Mouse (Mus musculus) kidney, postnatal 25 days (tissue): ENCODE results near the gene Astn2.

Experiments used
- DNase-seq, 2 experiments: peaks; one replicate each; pipeline ENCODE4 v3.0.0; 2021; ENCODE audit warnings: mixed read lengths in 2 of 2

Gene Astn2

DNA sequence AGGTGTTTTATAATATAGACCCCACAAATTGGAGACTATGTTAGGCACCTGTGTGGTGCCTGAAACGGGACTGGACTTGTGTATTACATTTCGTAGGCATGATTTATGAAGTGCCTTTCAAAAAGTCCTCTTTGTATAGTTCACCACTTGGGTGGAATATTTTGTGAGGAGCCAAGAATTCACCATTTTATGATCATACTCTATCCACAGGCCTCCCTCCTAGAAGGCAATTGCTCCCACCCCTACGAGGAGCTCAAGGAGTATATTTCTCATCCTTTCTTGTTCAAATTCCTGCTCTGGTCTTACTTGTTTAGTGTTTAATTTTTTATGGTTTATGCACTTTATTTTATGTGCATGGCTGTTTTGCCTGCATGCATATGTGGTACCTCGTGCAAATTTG, 1021.3 kb downstream of the Astn2 start:
- DNase-seq: no peak

GRCm38 (mm10) chr4:65379461-65379860, 1025.0 kb downstream of the Astn2 start:
- no peak for DNase-seq

GRCm38 (mm10) chr4:65376571-65376970, 1027.8 kb downstream of the Astn2 start:
- no peak for DNase-seq

DNA sequence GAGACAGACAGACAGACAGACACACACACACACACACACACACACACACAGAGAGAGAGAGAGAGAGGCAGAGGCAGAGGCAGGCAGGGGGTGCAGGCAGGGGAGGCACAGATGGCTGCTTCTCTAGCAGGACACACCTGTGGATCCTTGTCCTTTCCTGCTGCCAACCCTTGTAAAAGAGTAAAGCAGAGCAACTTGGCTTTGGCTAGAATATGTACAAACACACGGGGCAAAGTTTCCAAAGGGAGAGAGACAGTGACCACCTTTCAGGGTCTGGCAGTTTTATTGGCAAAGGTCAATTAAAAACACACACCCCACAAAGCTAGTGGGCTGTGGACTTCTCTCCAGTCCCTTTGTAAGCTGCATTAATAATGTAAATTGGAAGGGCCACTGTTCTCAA, 1030.6 kb downstream of the Astn2 start:
- DNase-seq: no peak

DNA sequence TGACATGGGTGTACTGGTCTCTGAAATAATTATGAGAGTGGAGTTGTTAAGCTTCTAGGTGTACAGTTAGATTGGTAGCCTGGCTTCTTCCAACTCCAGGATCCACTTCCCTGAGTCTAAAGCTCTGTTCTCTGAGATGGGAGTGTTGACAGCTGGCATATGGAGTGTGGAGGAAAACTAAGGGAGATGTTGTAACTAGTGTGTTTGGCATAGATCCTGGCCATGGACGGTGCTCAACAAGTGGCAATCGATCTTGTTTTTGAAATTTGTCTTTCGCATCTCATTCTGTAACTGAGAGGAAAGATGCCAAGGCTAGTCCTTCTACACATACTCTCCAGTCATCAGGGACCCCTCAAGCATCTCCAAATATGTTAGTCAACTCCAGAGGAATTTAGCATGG, 1031.7 kb downstream of the Astn2 start:
- no peak for DNase-seq

DNA sequence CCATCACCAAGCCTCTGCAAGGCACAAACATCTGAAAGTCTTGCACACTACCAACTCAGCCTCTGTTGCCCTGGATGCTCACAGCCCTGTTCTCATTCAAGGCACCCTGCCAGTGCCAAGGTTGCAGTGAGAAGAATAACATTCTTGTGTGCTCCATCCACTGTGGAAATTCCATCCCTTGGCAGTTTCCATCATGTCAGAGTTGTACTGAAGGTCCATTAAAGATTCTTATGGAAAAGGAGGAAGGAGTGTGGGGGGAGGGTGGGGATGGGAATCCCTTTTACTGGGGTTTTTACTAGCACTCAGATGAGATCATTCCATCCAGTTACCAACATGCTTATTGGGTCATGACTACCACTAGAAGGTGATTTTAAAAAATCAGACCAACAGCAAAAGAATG, 1037.3 kb downstream of the Astn2 start:
- no peak for DNase-seq

DNA sequence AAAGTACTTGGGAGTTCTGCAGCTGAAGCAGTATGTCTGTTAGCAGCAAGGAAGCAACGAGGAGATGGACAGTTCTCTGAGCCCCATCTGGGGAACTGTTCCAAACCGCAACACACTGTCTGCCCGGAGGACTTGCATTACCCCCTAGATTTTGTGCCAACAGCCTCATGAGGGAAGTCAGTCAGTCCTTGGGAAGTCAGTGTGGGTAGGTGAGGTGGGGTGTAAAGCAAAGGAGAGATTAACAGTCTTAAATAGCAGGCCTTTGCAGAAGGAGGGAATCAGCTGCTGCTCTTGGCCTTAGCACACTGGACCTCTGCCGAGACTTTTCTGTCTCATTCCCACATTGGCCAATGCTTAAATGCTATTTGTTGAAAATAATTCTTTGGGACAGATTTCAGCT, 1049.8 kb downstream of the Astn2 start:
- no peak for DNase-seq

GRCm38 (mm10) chr4:65350521-65350920, 1053.9 kb downstream of the Astn2 start:
- DNase-seq: no peak

GRCm38 (mm10) chr4:65341766-65342165, 1062.6 kb downstream of the Astn2 start:
- DNase-seq: no peak

DNA sequence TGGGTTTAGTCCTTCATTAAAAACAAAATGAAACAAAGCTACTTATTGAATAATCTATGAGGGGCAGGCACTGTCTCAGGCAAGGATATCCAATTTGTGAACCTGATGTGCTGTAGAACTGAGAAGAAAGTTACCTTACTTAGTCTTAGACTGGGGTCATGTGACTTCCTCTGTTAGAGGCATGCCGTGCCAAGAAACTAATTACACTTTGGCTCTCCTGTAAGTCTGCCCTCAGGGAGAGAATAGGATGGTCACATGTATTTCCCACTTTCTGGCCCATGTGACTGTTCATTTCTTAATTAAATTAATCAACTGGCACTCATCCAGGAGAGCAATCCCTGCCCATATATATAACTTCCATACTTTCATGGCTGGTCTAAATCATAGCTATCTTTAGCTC, 1070.7 kb downstream of the Astn2 start:
- DNase-seq: peak; percentile 18 to 37
